Mouse (Mus musculus): ENCODE measurements at regions not wholly inside any gene's neighbourhood (a gene's known extent, or its start where the extent isn't known, plus 50 kb on each side); places are given as distances from the start of the nearest gene placed in this dataset.
A peak's percentile ranks its signal among the peaks of the same experiment; 100 is the strongest.

- Histone ChIP-seq H3K4me1 (replicated peaks; ENCODE audit: control insufficient read depth, insufficient read depth) (no peaks in the 10 kb centered on the region), H3K4me3 (ENCODE audit: low read depth, low read length) (no peak overlapping the region), H3K9me3 (ENCODE audit: control insufficient read depth, low read length) (no peaks in the 10 kb centered on the region), H3K36me3 (ENCODE audit: control insufficient read depth, insufficient read depth, low read length) (no peaks in the 10 kb centered on the region), H3K27ac (replicated peaks) (no peak overlapping the region), H3K4me2 (replicated peaks; ENCODE audit: low read depth) (no peak overlapping the region), H3K9ac (ENCODE audit: low read length) (no peak overlapping the region), H3K27me3 (ENCODE audit: control insufficient read depth, insufficient read depth, low read length) (no peaks in the 10 kb centered on the region)
- ATAC-seq (ENCODE audit: low FRiP score, low TSS enrichment) (no peak), DNase-seq (ENCODE audit: low spot score) (no peak)
- whole genome bisulfite sequencing, result 58% methylated on average over 4 of the region's 4 CpGs
- TF ChIP-seq CTCF (IDR thresholded peaks at IDR 0.05; ENCODE audit: low read depth) (no peak), EP300 (optimal IDR thresholded peaks at IDR 0.05) (no peak)
Measured at GRCm38 (mm10) chr9:71383901-71384300, 101.8 kb downstream of the Polr2m start.

- no peak for DNase-seq (ENCODE audit: low spot score)
Measured at GRCm38 (mm10) chr9:71379731-71380250, 105.9 kb downstream of the Polr2m start.

GRCm38 (mm10) chr9:71369760-71370159, 116.0 kb downstream of the Polr2m start:
- H3K4me2 ChIP-seq (replicated peaks; ENCODE audit: low read depth), result no peak overlapping the region
- H3K9me3 ChIP-seq (ENCODE audit: control insufficient read depth, low read length), result no peaks in the 10 kb centered on the region
- ATAC-seq (ENCODE audit: low FRiP score, low TSS enrichment) (no peak), DNase-seq (ENCODE audit: low spot score) (no peak)
- WGBS, result 86% methylated on average over 5 of the region's 5 CpGs
- H3K4me1 ChIP-seq (replicated peaks; ENCODE audit: control insufficient read depth, insufficient read depth), result no peaks in the 10 kb centered on the region
- no peak overlapping the region for H3K27ac ChIP-seq (replicated peaks)
- H3K4me3 ChIP-seq (ENCODE audit: low read depth, low read length), result no peak overlapping the region
- H3K36me3 ChIP-seq (ENCODE audit: control insufficient read depth, insufficient read depth, low read length), result no peaks in the 10 kb centered on the region
- H3K27me3 ChIP-seq (ENCODE audit: control insufficient read depth, insufficient read depth, low read length), result no peaks in the 10 kb centered on the region
- TF ChIP-seq CTCF (IDR thresholded peaks at IDR 0.05; ENCODE audit: low read depth), result peak; percentile 53
- no peak for TF ChIP-seq EP300 (optimal IDR thresholded peaks at IDR 0.05)
- no peak overlapping the region for H3K9ac ChIP-seq (ENCODE audit: low read length)

More at GRCm38 (mm10) chr9:71379731-71380250, 105.9 kb downstream of the Polr2m start:
- Histone ChIP-seq H3K4me3 (ENCODE audit: low read depth, low read length) (no peak overlapping the region), H3K9me3 (ENCODE audit: control insufficient read depth, low read length) (no peaks in the 10 kb centered on the region), H3K36me3 (ENCODE audit: control insufficient read depth, insufficient read depth, low read length) (no peaks in the 10 kb centered on the region), H3K4me2 (replicated peaks; ENCODE audit: low read depth) (no peak overlapping the region), H3K27me3 (ENCODE audit: control insufficient read depth, insufficient read depth, low read length) (no peaks in the 10 kb centered on the region), H3K9ac (ENCODE audit: low read length) (no peak overlapping the region), H3K27ac (replicated peaks) (no peak overlapping the region), H3K4me1 (replicated peaks; ENCODE audit: control insufficient read depth, insufficient read depth) (no peaks in the 10 kb centered on the region)
- ATAC-seq (ENCODE audit: low FRiP score, low TSS enrichment), result no peak
- 50% methylated on average over 4 of the region's 4 CpGs for WGBS
- no peak for TF ChIP-seq EP300 (optimal IDR thresholded peaks at IDR 0.05)
- no peak for TF ChIP-seq CTCF (IDR thresholded peaks at IDR 0.05; ENCODE audit: low read depth)

- DNase-seq (ENCODE audit: low spot score) (no peak), ATAC-seq (ENCODE audit: low FRiP score, low TSS enrichment) (no peak)
- Histone ChIP-seq H3K4me1 (replicated peaks; ENCODE audit: control insufficient read depth, insufficient read depth) (no peaks in the 10 kb centered on the region), H3K4me2 (replicated peaks; ENCODE audit: low read depth) (no peak overlapping the region), H3K9ac (ENCODE audit: low read length) (no peak overlapping the region), H3K4me3 (ENCODE audit: low read depth, low read length) (no peak overlapping the region), H3K36me3 (ENCODE audit: control insufficient read depth, insufficient read depth, low read length) (no peaks in the 10 kb centered on the region), H3K27me3 (ENCODE audit: control insufficient read depth, insufficient read depth, low read length) (no peaks in the 10 kb centered on the region), H3K27ac (replicated peaks) (no peak overlapping the region), H3K9me3 (ENCODE audit: control insufficient read depth, low read length) (no peaks in the 10 kb centered on the region)
- TF ChIP-seq CTCF (IDR thresholded peaks at IDR 0.05; ENCODE audit: low read depth) (no peak), EP300 (optimal IDR thresholded peaks at IDR 0.05) (no peak)
- WGBS, result 61% methylated on average over 2 of the region's 2 CpGs
Measured at GRCm38 (mm10) chr9:71369202-71369601, 116.5 kb downstream of the Polr2m start.

DNA sequence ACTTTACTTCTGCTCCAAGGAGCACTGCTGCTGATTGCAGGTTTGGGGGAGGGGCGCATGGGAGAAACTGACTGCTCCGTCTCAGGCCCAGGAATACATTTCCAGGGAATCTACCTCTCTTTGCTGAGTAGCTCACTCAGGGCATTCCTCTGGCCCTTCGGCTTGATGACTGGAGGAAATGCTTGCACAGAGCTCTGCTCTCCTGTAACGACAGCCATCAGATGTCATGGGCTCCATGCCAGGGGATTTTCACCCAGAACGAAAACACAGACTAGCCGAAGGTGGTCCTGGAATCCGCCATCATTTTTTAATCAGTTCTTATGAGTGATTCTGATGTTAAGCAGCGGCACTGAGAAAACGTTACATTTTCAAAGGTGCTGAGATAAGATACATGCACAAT, 119.2 kb downstream of the Polr2m start:
- ATAC-seq (ENCODE audit: low FRiP score, low TSS enrichment) (no peak), DNase-seq (ENCODE audit: low spot score) (no peak)
- H3K9me3 ChIP-seq (ENCODE audit: control insufficient read depth, low read length), result no peaks in the 10 kb centered on the region
- no peaks in the 10 kb centered on the region for H3K4me1 ChIP-seq (replicated peaks; ENCODE audit: control insufficient read depth, insufficient read depth)
- no peak overlapping the region for H3K27ac ChIP-seq (replicated peaks)
- no peaks in the 10 kb centered on the region for H3K27me3 ChIP-seq (ENCODE audit: control insufficient read depth, insufficient read depth, low read length)
- H3K9ac ChIP-seq (ENCODE audit: low read length), result no peak overlapping the region
- H3K36me3 ChIP-seq (ENCODE audit: control insufficient read depth, insufficient read depth, low read length), result no peaks in the 10 kb centered on the region
- 66% methylated on average over 9 of the region's 9 CpGs for WGBS
- TF ChIP-seq CTCF (IDR thresholded peaks at IDR 0.05; ENCODE audit: low read depth), result no peak
- TF ChIP-seq EP300 (optimal IDR thresholded peaks at IDR 0.05), result no peak
- H3K4me2 ChIP-seq (replicated peaks; ENCODE audit: low read depth), result no peak overlapping the region
- H3K4me3 ChIP-seq (ENCODE audit: low read depth, low read length), result no peak overlapping the region

DNA sequence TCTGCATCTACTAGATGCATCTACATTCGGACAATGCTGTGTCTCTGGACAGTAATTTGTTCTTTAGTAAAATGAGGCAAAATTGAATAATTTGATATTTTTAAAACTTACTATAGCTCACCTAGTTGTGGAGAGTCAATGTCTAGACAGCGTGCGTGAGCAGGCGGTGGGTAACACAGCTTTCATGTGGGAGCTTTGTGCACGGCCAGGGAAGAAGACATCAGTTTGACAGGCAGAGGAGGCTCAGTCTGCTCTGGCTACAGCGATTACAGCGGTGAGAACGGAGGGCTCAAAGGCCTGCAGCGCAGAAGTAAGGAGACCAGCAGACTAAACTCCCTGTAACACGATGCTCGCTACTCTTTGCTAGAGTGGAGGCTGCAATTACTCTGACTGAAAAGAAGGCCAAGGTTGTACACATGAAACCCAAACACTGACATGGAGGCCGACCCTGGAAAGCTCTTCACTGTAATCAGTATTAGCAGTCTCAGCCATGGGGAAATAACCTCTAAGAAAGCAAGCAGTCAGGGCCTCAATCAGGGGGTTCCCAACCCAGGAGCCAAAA, 120.5 kb downstream of the Polr2m start:
- TF ChIP-seq CTCF (IDR thresholded peaks at IDR 0.05; ENCODE audit: low read depth) (no peak), EP300 (optimal IDR thresholded peaks at IDR 0.05) (no peak)
- Histone ChIP-seq H3K36me3 (ENCODE audit: control insufficient read depth, insufficient read depth, low read length) (no peaks in the 10 kb centered on the region), H3K4me3 (ENCODE audit: low read depth, low read length) (no peak overlapping the region), H3K9ac (ENCODE audit: low read length) (no peak overlapping the region), H3K4me1 (replicated peaks; ENCODE audit: control insufficient read depth, insufficient read depth) (no peaks in the 10 kb centered on the region), H3K27ac (replicated peaks) (no peak overlapping the region), H3K9me3 (ENCODE audit: control insufficient read depth, low read length) (no peaks in the 10 kb centered on the region), H3K4me2 (replicated peaks; ENCODE audit: low read depth) (no peak overlapping the region), H3K27me3 (ENCODE audit: control insufficient read depth, insufficient read depth, low read length) (no peaks in the 10 kb centered on the region)
- DNase-seq (ENCODE audit: low spot score), result no peak
- 68% methylated on average over 12 of the region's 12 CpGs for WGBS
- ATAC-seq (ENCODE audit: low FRiP score, low TSS enrichment), result no peak

Measured in stomach, postnatal 0 days (tissue).